Mouse (Mus musculus) heart, postnatal 0 days (tissue): ENCODE data around the gene Rere.

Experiments
- CTCF ChIP-seq: IDR thresholded peaks from 2 replicates; pipeline ENCODE4 v1.5.1; 2016; ENCODE audit warnings: antibody characterized with exemption, control low read depth, low read depth
- EP300 ChIP-seq: IDR thresholded peaks from 2 replicates; pipeline ENCODE4 v1.6.1; 2016; ENCODE audit warnings: antibody characterized with exemption, low read depth

GRCm38 (mm10) chr4:150635568-150635967, 354.1 kb downstream of the Rere start:
- TF ChIP-seq CTCF, result no peak
- no peak for TF ChIP-seq EP300
